ENCODE assay signal across 16 mouse cellular contexts in the genomic region with DNA sequence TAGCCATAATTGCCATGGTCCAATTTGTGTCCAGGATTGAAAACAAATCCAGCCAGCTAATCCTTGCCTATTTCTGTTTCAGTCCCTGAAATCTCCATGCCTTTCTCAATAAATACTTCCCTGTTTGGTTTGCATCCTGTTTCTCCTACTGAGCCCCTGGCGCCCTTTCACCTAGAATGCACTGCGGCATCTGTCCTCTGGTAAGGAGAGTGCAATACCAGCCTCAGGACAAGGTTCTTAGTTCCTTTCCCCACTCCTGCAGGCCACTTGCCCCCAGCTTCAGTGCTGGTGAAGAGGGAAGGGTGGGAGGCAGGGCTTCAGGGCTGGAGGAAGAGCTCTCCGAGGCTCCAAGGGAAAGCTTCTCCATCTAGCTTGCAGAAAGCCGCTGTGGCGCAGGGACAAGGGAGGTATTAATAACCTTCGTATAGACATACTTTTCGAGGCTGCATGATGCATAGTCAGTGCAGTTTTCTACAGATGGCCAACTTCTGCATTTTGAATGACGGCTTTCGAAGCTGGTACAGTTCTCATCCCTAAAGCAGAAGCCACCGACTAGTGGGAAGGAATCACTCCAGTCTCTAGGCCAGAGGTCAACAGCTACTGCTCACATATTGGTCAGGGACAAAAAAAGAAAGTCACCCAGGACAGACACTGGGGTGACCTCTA. TPM values are rescaled to one million over a fixed set of nuclear protein-coding genes. Genes with fewer than 3 reads are reported as not detected.
DNase-seq lines count a peak whose midpoint lies in the region; ATAC-seq and TF ChIP-seq lines count a peak whose summit lies in the region.
"Had no signal": no experiment of that assay in that cellular context is flagged by ENCODE, and none has a peak within 500 bp of the region (broad histone marks: within the 10 kb centered on the region; RNA-seq: fewer than 3 reads in every experiment).

No protein-coding gene starts in this region.

- peak overlapping the region; percentile 66; the same call in 1 of the 2 replicates for H3K27ac ChIP-seq in gastrocnemius, adult 2 months
- H3K27ac ChIP-seq in spleen, adult 2 months (ENCODE audit: insufficient read depth, low read length): peak overlapping the region; percentile 54
- peak overlapping the region; percentile 65 for H3K27ac ChIP-seq in liver, embryonic 16.5 days (ENCODE audit: low read length)
- no peak overlapping the region for H3K27ac ChIP-seq in hindbrain, embryonic 12.5 days
- H3K27ac ChIP-seq: limb, embryonic 12.5 days had no signal

- no peak overlapping the region for H3K4me2 ChIP-seq in liver, embryonic 16.5 days (ENCODE audit: low read depth, low read length)
- H3K4me2 ChIP-seq in hindbrain, embryonic 12.5 days (replicated peaks): no peak overlapping the region
- H3K4me2 ChIP-seq: limb, embryonic 12.5 days had no signal

- 20% methylated on average over 10 of the region's 10 CpGs for WGBS in spleen, adult 2 months
- WGBS in liver, embryonic 16.5 days (ENCODE audit: insufficient replicate concordance): 30% methylated on average over 10 of the region's 10 CpGs
- 85% methylated on average over 10 of the region's 10 CpGs for WGBS in hindbrain, embryonic 12.5 days

- no peaks in the 10 kb centered on the region for H3K27me3 ChIP-seq in spleen, adult 2 months (ENCODE audit: control insufficient read depth, insufficient read depth, low read length)
- H3K27me3 ChIP-seq in liver, embryonic 16.5 days (ENCODE audit: control insufficient read depth, insufficient read depth, low read depth, low read length): no peaks in the 10 kb centered on the region; the same call in 1 of the 2 replicates
- H3K27me3 ChIP-seq in hindbrain, embryonic 12.5 days: no peaks in the 10 kb centered on the region
- H3K27me3 ChIP-seq: limb, embryonic 12.5 days; Patski had no signal

- H3K9me3 ChIP-seq in liver, embryonic 16.5 days (replicated peaks; ENCODE audit: control insufficient read depth, low read length): no peaks in the 10 kb centered on the region
- no peaks in the 10 kb centered on the region for H3K9me3 ChIP-seq in hindbrain, embryonic 12.5 days (replicated peaks)
- H3K9me3 ChIP-seq: limb, embryonic 12.5 days had no signal

- no peaks in the 10 kb centered on the region; the same call in 1 of the 2 replicates for H3K4me1 ChIP-seq in spleen, adult 2 months (ENCODE audit: control insufficient read depth, insufficient read depth, insufficient read length)
- peaks cover 23% of the 10 kb centered on the region for H3K4me1 ChIP-seq in liver, embryonic 16.5 days (ENCODE audit: control insufficient read depth, low read depth, low read length)
- no peaks in the 10 kb centered on the region for H3K4me1 ChIP-seq in hindbrain, embryonic 12.5 days
- H3K4me1 ChIP-seq: limb, embryonic 12.5 days had no signal

- H3K9ac ChIP-seq in liver, embryonic 16.5 days (ENCODE audit: low read depth, low read length): no peak overlapping the region
- H3K9ac ChIP-seq in hindbrain, embryonic 12.5 days: no peak overlapping the region
- H3K9ac ChIP-seq: limb, embryonic 12.5 days had no signal

- no peak for TF ChIP-seq CTCF in gastrocnemius, adult 2 months (IDR thresholded peaks at IDR 0.05)
- TF ChIP-seq CTCF in spleen, adult 2 months (IDR thresholded peaks at IDR 0.05; ENCODE audit: extremely low read depth, insufficient read depth, insufficient read length, insufficient replicate concordance): no peak

- no peak for DNase-seq in gastrocnemius, adult 2 months
- no peak for DNase-seq in gastrocnemius, postnatal 14 days
- no peak for DNase-seq in spleen, adult 2 months (ENCODE audit: low read depth in 1 of 2, low spot score in 2 of 2)
- DNase-seq in spleen, postnatal 4 days (ENCODE audit: low spot score in 2 of 2): no peak
- DNase-seq in embryo, embryonic 11 days: no peak
- DNase-seq in adipocyte (ENCODE audit: low spot score): no peak
- DNase-seq: adrenal gland, postnatal 36 days; cerebellum, adult 9-11 months; spleen, adult 18-20 months; thymus, postnatal 36 days had no signal

- peak; percentile 23; the same call in 1 of the 2 replicates for ATAC-seq in liver, embryonic 16.5 days (ENCODE audit: low read depth)
- ATAC-seq in hindbrain, embryonic 12.5 days (ENCODE audit: low FRiP score): no peak
- ATAC-seq: intestine, embryonic 16.5 days; midbrain, embryonic 16.5 days; Patski had no signal

- no peaks in the 10 kb centered on the region for H3K36me3 ChIP-seq in spleen, adult 2 months (ENCODE audit: control insufficient read depth, insufficient read depth, low read length)
- H3K36me3 ChIP-seq in liver, embryonic 16.5 days (ENCODE audit: control insufficient read depth, insufficient read depth): no peaks in the 10 kb centered on the region
- no peaks in the 10 kb centered on the region for H3K36me3 ChIP-seq in hindbrain, embryonic 12.5 days
- H3K36me3 ChIP-seq: limb, embryonic 12.5 days had no signal

- H3K4me3 ChIP-seq in gastrocnemius, adult 2 months: no peak overlapping the region
- no peak overlapping the region for H3K4me3 ChIP-seq in spleen, adult 2 months (ENCODE audit: extremely low read depth, insufficient read depth, insufficient read length)
- H3K4me3 ChIP-seq in liver, embryonic 16.5 days (ENCODE audit: low read depth, low read length): no peak overlapping the region
- H3K4me3 ChIP-seq in hindbrain, embryonic 12.5 days: no peak overlapping the region
- H3K4me3 ChIP-seq: limb, embryonic 12.5 days had no signal

- no peak for TF ChIP-seq POLR2A in spleen, adult 2 months (IDR thresholded peaks at IDR 0.05; ENCODE audit: low read depth, low read length)

- intact Hi-C loops in gastrocnemius, adult 2 months (cut with DNase I): no loop called here
- intact Hi-C loops in gastrocnemius, postnatal 14 days (cut with DNase I; ENCODE audit: low total_unique reads): no loop called here

RNA-seq across cellular contexts. Expression of gene Tmed10, which starts 10.8 kb away (rescaled TPM):
- 100 to 1,000 TPM; 112 to 123 TPM for total RNA-seq in gastrocnemius, adult 2 months (2021)
- total RNA-seq in gastrocnemius, postnatal 14 days (2021): 100 to 1,000 TPM; 130 to 135 TPM
- polyA plus RNA-seq in spleen, adult 2 months (2012; rRNA removed): 93.3 and 133 TPM in 2 replicates
- 158 and 165 TPM in 2 replicates for polyA plus RNA-seq in liver, embryonic 16.5 days (2015; fragmentation: Nextera tagmentation; extraction: Ambion mirVana)
- polyA plus RNA-seq in hindbrain, embryonic 12.5 days (2016; fragmentation: Nextera tagmentation; extraction: Ambion mirVana): 238 and 247 TPM in 2 replicates

RNA-seq across cellular contexts. Expression of gene Nek9, which starts 46.3 kb away (rescaled TPM):
- 100 to 1,000 TPM in 1 of 2 experiments, 10 to 100 TPM in 1; 99.2 to 131 TPM for total RNA-seq in gastrocnemius, adult 2 months (2021)
- 10 to 100 TPM; 47.7 to 51.9 TPM for total RNA-seq in gastrocnemius, postnatal 14 days (2021)
- 18.7 and 20.2 TPM in 2 replicates for polyA plus RNA-seq in spleen, adult 2 months (2012; rRNA removed)
- polyA plus RNA-seq in liver, embryonic 16.5 days (2015; fragmentation: Nextera tagmentation; extraction: Ambion mirVana): 5.4 and 6.9 TPM in 2 replicates
- polyA plus RNA-seq in hindbrain, embryonic 12.5 days (2016; fragmentation: Nextera tagmentation; extraction: Ambion mirVana): 26.7 and 28.2 TPM in 2 replicates
